Mouse (Mus musculus) liver, embryonic 13.5 days (tissue): ENCODE data around the gene Adssl1. TPM values are rescaled to one million over a fixed set of nuclear protein-coding genes. Genes with fewer than 3 reads are reported as not detected.
A peak's percentile ranks its signal among the peaks of the same experiment; 100 is the strongest.

ENCODE experiments used
- ATAC-seq: fragments of 200-750 bp; cut with Nextera tagmentation; 2 replicates; pipeline ENCODE4 v1.8.0; 2017; ENCODE audit warnings: low read depth, mild to moderate bottlenecking, moderate number of reproducible peaks, moderate library complexity
- DNase-seq: peaks from one replicate; pipeline ENCODE4 v3.0.0; 2022
- H3K27ac ChIP-seq: fragments of 300-500 bp; sonication (generic); 2 replicates; pipeline ENCODE4 v1.5.1; 2015; ENCODE audit warnings: moderate library complexity, mild to moderate bottlenecking, inconsistent platforms
- H3K27me3 ChIP-seq: fragments of 300-500 bp; sonication (generic); 2 replicates; pipeline ENCODE4 v1.6.1; 2015; ENCODE audit warnings: mild to moderate bottlenecking, inconsistent platforms
- H3K36me3 ChIP-seq: fragments of 300-500 bp; sonication (generic); 2 replicates; pipeline ENCODE4 v1.6.1; 2015; ENCODE audit warnings: mild to moderate bottlenecking, inconsistent platforms
- H3K4me1 ChIP-seq: fragments of 300-500 bp; sonication (generic); replicated peaks from 2 replicates; pipeline ENCODE4 v1.6.1; 2015; ENCODE audit warnings: inconsistent platforms
- H3K4me2 ChIP-seq: fragments of 300-500 bp; sonication (generic); 2 replicates; pipeline ENCODE4 v1.6.1; 2015; ENCODE audit warnings: inconsistent platforms, mild to moderate bottlenecking, moderate library complexity
- H3K4me3 ChIP-seq: fragments of 300-500 bp; sonication (generic); replicated peaks from 2 replicates; pipeline ENCODE4 v1.5.1; 2015; ENCODE audit warnings: mild to moderate bottlenecking, inconsistent platforms
- H3K9ac ChIP-seq: fragments of 300-500 bp; sonication (generic); 2 replicates; pipeline ENCODE4 v1.6.1; 2015; ENCODE audit warnings: mild to moderate bottlenecking, inconsistent platforms
- H3K9me3 ChIP-seq: fragments of 300-500 bp; sonication (generic); replicated peaks from 2 replicates; pipeline ENCODE4 v1.6.1; 2016; ENCODE audit warnings: inconsistent platforms
- WGBS: fragments of 180-500 bp; shearing (Covaris S2); methylation state at CpG from one replicate; pipeline ENCODE4 v1.1.7; 2015; ENCODE audit not compliant: insufficient replicate concordance; 5-methylcytosine and 5-hydroxymethylcytosine counted together
- polyA plus RNA-seq: library from polyadenylated mRNA; unstranded; fragments of >200 nt; fragmentation: Nextera tagmentation; extraction: Ambion mirVana; gene quantifications from 2 replicates; pipeline ENCODE4 v1.2.1, GENCODE M21; 2015

Gene Adssl1
- polyA plus RNA-seq, 1 experiment from 2014 or later, result 6.7 TPM

- ATAC-seq, result no peak
- WGBS, result 54% methylated on average over 6 of the region's 6 CpGs
- no peaks in the 10 kb centered on the region for H3K27me3 ChIP-seq
- H3K4me3 ChIP-seq, result no peak overlapping the region
- peak overlapping the region; percentile 53 for H3K27ac ChIP-seq
- no peak for DNase-seq
- H3K4me1 ChIP-seq, result peaks cover 74% of the 10 kb centered on the region
- H3K4me2 ChIP-seq, result no peak overlapping the region
- no peak overlapping the region for H3K9ac ChIP-seq
- H3K9me3 ChIP-seq, result no peaks in the 10 kb centered on the region
- H3K36me3 ChIP-seq, result no peaks in the 10 kb centered on the region
These were observed 8.4 kb downstream of the Adssl1 start for GRCm38 (mm10) chr12:112628197-112628596.

- H3K4me1 ChIP-seq, result peaks cover 73% of the 10 kb centered on the region
- H3K27ac ChIP-seq, result peak overlapping the region; percentile 53
- no peaks in the 10 kb centered on the region for H3K27me3 ChIP-seq
- H3K9ac ChIP-seq, result peak overlapping the region; percentile 15
- no peaks in the 10 kb centered on the region for H3K36me3 ChIP-seq
- 12% methylated on average over 19 of the region's 19 CpGs for WGBS
- peak; percentile 70 for ATAC-seq
- peak overlapping the region; percentile 36 for H3K4me3 ChIP-seq
- peak; percentile 57 for DNase-seq
- H3K9me3 ChIP-seq, result no peaks in the 10 kb centered on the region
- H3K4me2 ChIP-seq, result peak overlapping the region; percentile 61
These were observed 9.3 kb downstream of the Adssl1 start for GRCm38 (mm10) chr12:112628928-112629721.

GRCm38 (mm10) chr12:112630029-112630428, 10.2 kb downstream of the Adssl1 start:
- peaks cover 77% of the 10 kb centered on the region for H3K4me1 ChIP-seq
- H3K9ac ChIP-seq, result no peak overlapping the region
- no peaks in the 10 kb centered on the region for H3K9me3 ChIP-seq
- H3K4me3 ChIP-seq, result no peak overlapping the region
- no peak overlapping the region for H3K4me2 ChIP-seq
- no peaks in the 10 kb centered on the region for H3K27me3 ChIP-seq
- no peak for ATAC-seq
- 83% methylated on average over 12 of the region's 12 CpGs for WGBS
- no peak overlapping the region for H3K27ac ChIP-seq
- DNase-seq, result no peak
- no peaks in the 10 kb centered on the region for H3K36me3 ChIP-seq

GRCm38 (mm10) chr12:112630796-112631195, 11.0 kb downstream of the Adssl1 start:
- H3K4me1 ChIP-seq, result peaks cover 75% of the 10 kb centered on the region
- H3K9ac ChIP-seq, result no peak overlapping the region
- DNase-seq, result no peak
- WGBS, result 67% methylated on average over 5 of the region's 5 CpGs
- peak overlapping the region; percentile 5; the same call in 1 of the 2 replicates for H3K27ac ChIP-seq
- no peak overlapping the region for H3K4me3 ChIP-seq
- no peaks in the 10 kb centered on the region for H3K36me3 ChIP-seq
- no peaks in the 10 kb centered on the region for H3K27me3 ChIP-seq
- no peak overlapping the region for H3K4me2 ChIP-seq
- no peak for ATAC-seq
- no peaks in the 10 kb centered on the region for H3K9me3 ChIP-seq

GRCm38 (mm10) chr12:112631472-112631871, 11.6 kb downstream of the Adssl1 start:
- Histone ChIP-seq H3K27me3 (no peaks in the 10 kb centered on the region), H3K27ac (peak overlapping the region; percentile 13; the same call in 1 of the 2 replicates), H3K9ac (no peak overlapping the region), H3K9me3 (no peaks in the 10 kb centered on the region), H3K36me3 (no peaks in the 10 kb centered on the region), H3K4me2 (no peak overlapping the region), H3K4me1 (peaks cover 68% of the 10 kb centered on the region), H3K4me3 (no peak overlapping the region)
- DNase-seq (no peak), ATAC-seq (no peak)
- WGBS, result 22% methylated on average over 1 of the region's 1 CpGs

- DNase-seq, result no peak
- peak overlapping the region; percentile 10; the same call in 1 of the 2 replicates for H3K4me2 ChIP-seq
These were observed 12.4 kb downstream of the Adssl1 start for GRCm38 (mm10) chr12:112632084-112632777.

GRCm38 (mm10) chr12:112632907-112633306, 13.1 kb downstream of the Adssl1 start:
- H3K36me3 ChIP-seq, result no peaks in the 10 kb centered on the region
- H3K27ac ChIP-seq, result peak overlapping the region; percentile 20; the same call in 1 of the 2 replicates
- no peaks in the 10 kb centered on the region for H3K9me3 ChIP-seq
- no peak for ATAC-seq
- H3K27me3 ChIP-seq, result no peaks in the 10 kb centered on the region
- peak overlapping the region; percentile 10; the same call in 1 of the 2 replicates for H3K4me2 ChIP-seq
- no peak for DNase-seq
- H3K4me1 ChIP-seq, result peaks cover 60% of the 10 kb centered on the region
- no peak overlapping the region for H3K9ac ChIP-seq
- WGBS, result 45% methylated on average over 5 of the region's 5 CpGs
- H3K4me3 ChIP-seq, result no peak overlapping the region

More at GRCm38 (mm10) chr12:112632084-112632777, 12.4 kb downstream of the Adssl1 start:
- peaks cover 61% of the 10 kb centered on the region for H3K4me1 ChIP-seq
- H3K9ac ChIP-seq, result no peak overlapping the region
- peak overlapping the region; percentile 20; the same call in 1 of the 2 replicates for H3K27ac ChIP-seq
- 56% methylated on average over 11 of the region's 11 CpGs for WGBS
- no peak; the same call in 1 of the 2 replicates for ATAC-seq
- H3K4me3 ChIP-seq, result no peak overlapping the region
- no peaks in the 10 kb centered on the region for H3K36me3 ChIP-seq
- no peaks in the 10 kb centered on the region for H3K9me3 ChIP-seq
- H3K27me3 ChIP-seq, result no peaks in the 10 kb centered on the region

- H3K36me3 ChIP-seq, result no peaks in the 10 kb centered on the region
- ATAC-seq (no peak), DNase-seq (no peak)
- no peak overlapping the region for H3K9ac ChIP-seq
- H3K4me1 ChIP-seq, result peaks cover 52% of the 10 kb centered on the region
- H3K9me3 ChIP-seq, result no peaks in the 10 kb centered on the region
- no peaks in the 10 kb centered on the region for H3K27me3 ChIP-seq
- 63% methylated on average over 9 of the region's 9 CpGs for WGBS
- no peak overlapping the region for H3K4me3 ChIP-seq
- no peak overlapping the region for H3K4me2 ChIP-seq
- H3K27ac ChIP-seq, result 0 out of 2 replicates have a peak overlapping the region, but pooled peaks have one; percentile 20
These were observed 13.8 kb downstream of the Adssl1 start for GRCm38 (mm10) chr12:112633686-112634085.

- WGBS, result 71% methylated on average over 10 of the region's 10 CpGs
- Histone ChIP-seq H3K9me3 (no peaks in the 10 kb centered on the region), H3K36me3 (no peaks in the 10 kb centered on the region), H3K4me3 (no peak overlapping the region), H3K4me1 (peaks cover 15% of the 10 kb centered on the region), H3K27ac (no peak overlapping the region), H3K27me3 (no peaks in the 10 kb centered on the region), H3K4me2 (no peak overlapping the region), H3K9ac (no peak overlapping the region)
- DNase-seq, result no peak
- ATAC-seq, result no peak
These were observed 19.7 kb downstream of the Adssl1 start for GRCm38 (mm10) chr12:112639526-112639925.

GRCm38 (mm10) chr12:112643126-112643525, 23.3 kb downstream of the Adssl1 start:
- H3K9me3 ChIP-seq, result no peaks in the 10 kb centered on the region
- H3K4me3 ChIP-seq, result no peak overlapping the region
- H3K9ac ChIP-seq, result no peak overlapping the region
- no peak overlapping the region for H3K4me2 ChIP-seq
- 86% methylated on average over 6 of the region's 6 CpGs for WGBS
- H3K27me3 ChIP-seq, result no peaks in the 10 kb centered on the region
- peaks cover 41% of the 10 kb centered on the region for H3K4me1 ChIP-seq
- DNase-seq, result no peak
- peaks cover 17% of the 10 kb centered on the region for H3K36me3 ChIP-seq
- H3K27ac ChIP-seq, result no peak overlapping the region
- no peak for ATAC-seq

GRCm38 (mm10) chr12:112644180-112644854, 24.5 kb downstream of the Adssl1 start, which contains the start of gene Siva1:
Gene Siva1, plus strand, starts transcription at chr12:112644679.
- Histone ChIP-seq H3K27ac (peak within 1 kb of the TSS; percentile 88), H3K4me2 (peak within 1 kb of the TSS; percentile 97), H3K9ac (peak within 1 kb of the TSS; percentile 82), H3K9me3 (no peaks in the 10 kb centered on the region), H3K36me3 (peaks cover 29% of the 10 kb centered on the region), H3K27me3 (no peaks in the 10 kb centered on the region), H3K4me1 (peaks cover 41% of the 10 kb centered on the region), H3K4me3 (peak within 1 kb of the TSS; percentile 75)
- 2% methylated on average over 41 of the region's 46 CpGs for WGBS
- DNase-seq (peak; percentile 97), ATAC-seq (peak; percentile 94)
